Mouse (Mus musculus): ENCODE data around the gene Scfd2. TPM values are rescaled to one million over a fixed set of nuclear protein-coding genes. Genes with fewer than 3 reads are reported as not detected.

Scfd2 gene
- polyA plus RNA-seq, 1 experiment from 2014 or later: 15.9 TPM

GRCm38 (mm10) chr5:74166642-74167041, 364.9 kb downstream of the Scfd2 start:
- DNase-seq (ENCODE audit: low spot score) (no peak), ATAC-seq (ENCODE audit: insufficient number of reproducible peaks, low FRiP score, low TSS enrichment, low read depth) (no peak)
- WGBS: 91% methylated on average over 3 of the region's 3 CpGs

GRCm38 (mm10) chr5:74164547-74164946, 367.0 kb downstream of the Scfd2 start:
- H3K9ac ChIP-seq (ENCODE audit: low read length): no peak overlapping the region
- no peaks in the 10 kb centered on the region for H3K36me3 ChIP-seq (ENCODE audit: control insufficient read depth, insufficient read depth, low read length)
- H3K27ac ChIP-seq (replicated peaks; ENCODE audit: low read depth, low read length): no peak overlapping the region
- no peak for DNase-seq (ENCODE audit: low spot score)
- no peak overlapping the region for H3K4me2 ChIP-seq (ENCODE audit: low read depth, severe bottlenecking)
- H3K4me3 ChIP-seq (ENCODE audit: low read depth, low read length): no peak overlapping the region
- no peaks in the 10 kb centered on the region for H3K27me3 ChIP-seq (ENCODE audit: control insufficient read depth, insufficient read depth, low read length)
- H3K4me1 ChIP-seq (ENCODE audit: control insufficient read depth, insufficient read depth, low read length): peaks cover 12% of the 10 kb centered on the region
- WGBS: 86% methylated on average over 7 of the region's 7 CpGs
- ATAC-seq (ENCODE audit: insufficient number of reproducible peaks, low FRiP score, low TSS enrichment, low read depth): no peak
- no peaks in the 10 kb centered on the region for H3K9me3 ChIP-seq (ENCODE audit: control insufficient read depth, low read length)

More at GRCm38 (mm10) chr5:74166642-74167041, 364.9 kb downstream of the Scfd2 start:
- no peak overlapping the region for H3K4me3 ChIP-seq (ENCODE audit: low read depth, low read length)
- H3K27me3 ChIP-seq (ENCODE audit: control insufficient read depth, insufficient read depth, low read length): no peaks in the 10 kb centered on the region
- no peak overlapping the region for H3K27ac ChIP-seq (replicated peaks; ENCODE audit: low read depth, low read length)
- peaks cover 7% of the 10 kb centered on the region for H3K4me1 ChIP-seq (ENCODE audit: control insufficient read depth, insufficient read depth, low read length)
- H3K4me2 ChIP-seq (ENCODE audit: low read depth, severe bottlenecking): no peak overlapping the region
- no peaks in the 10 kb centered on the region for H3K9me3 ChIP-seq (ENCODE audit: control insufficient read depth, low read length)
- H3K9ac ChIP-seq (ENCODE audit: low read length): no peak overlapping the region
- no peaks in the 10 kb centered on the region for H3K36me3 ChIP-seq (ENCODE audit: control insufficient read depth, insufficient read depth, low read length)

GRCm38 (mm10) chr5:74163141-74163540, 368.4 kb downstream of the Scfd2 start:
- H3K4me1 ChIP-seq (ENCODE audit: control insufficient read depth, insufficient read depth, low read length): peaks cover 12% of the 10 kb centered on the region
- no peak overlapping the region for H3K9ac ChIP-seq (ENCODE audit: low read length)
- WGBS: 91% methylated on average over 6 of the region's 6 CpGs
- H3K4me2 ChIP-seq (ENCODE audit: low read depth, severe bottlenecking): no peak overlapping the region
- H3K36me3 ChIP-seq (ENCODE audit: control insufficient read depth, insufficient read depth, low read length): no peaks in the 10 kb centered on the region
- no peak for ATAC-seq (ENCODE audit: insufficient number of reproducible peaks, low FRiP score, low TSS enrichment, low read depth)
- H3K9me3 ChIP-seq (ENCODE audit: control insufficient read depth, low read length): no peaks in the 10 kb centered on the region
- H3K27ac ChIP-seq (replicated peaks; ENCODE audit: low read depth, low read length): no peak overlapping the region
- no peak for DNase-seq (ENCODE audit: low spot score)
- no peak overlapping the region for H3K4me3 ChIP-seq (ENCODE audit: low read depth, low read length)
- H3K27me3 ChIP-seq (ENCODE audit: control insufficient read depth, insufficient read depth, low read length): no peaks in the 10 kb centered on the region

GRCm38 (mm10) chr5:74162013-74162412, 369.5 kb downstream of the Scfd2 start:
- no peaks in the 10 kb centered on the region for H3K36me3 ChIP-seq (ENCODE audit: control insufficient read depth, insufficient read depth, low read length)
- H3K4me3 ChIP-seq (ENCODE audit: low read depth, low read length): peak overlapping the region; percentile 18; the same call in 1 of the 2 replicates
- H3K4me1 ChIP-seq (ENCODE audit: control insufficient read depth, insufficient read depth, low read length): peaks cover 12% of the 10 kb centered on the region
- DNase-seq (ENCODE audit: low spot score) (no peak), ATAC-seq (ENCODE audit: insufficient number of reproducible peaks, low FRiP score, low TSS enrichment, low read depth) (peak; percentile 19; the same call in 1 of the 2 replicates)
- no peaks in the 10 kb centered on the region for H3K9me3 ChIP-seq (ENCODE audit: control insufficient read depth, low read length)
- peak overlapping the region; percentile 78; the same call in 1 of the 2 replicates for H3K27ac ChIP-seq (replicated peaks; ENCODE audit: low read depth, low read length)
- H3K27me3 ChIP-seq (ENCODE audit: control insufficient read depth, insufficient read depth, low read length): no peaks in the 10 kb centered on the region
- 0 out of 2 replicates have a peak overlapping the region, but pooled peaks have one; percentile 46 for H3K9ac ChIP-seq (ENCODE audit: low read length)
- peak overlapping the region; percentile 45 for H3K4me2 ChIP-seq (ENCODE audit: low read depth, severe bottlenecking)
- 32% methylated on average over 3 of the region's 3 CpGs for WGBS

GRCm38 (mm10) chr5:74161297-74161926, 370.1 kb downstream of the Scfd2 start:
- Histone ChIP-seq H3K4me1 (ENCODE audit: control insufficient read depth, insufficient read depth, low read length) (peaks cover 14% of the 10 kb centered on the region), H3K9ac (ENCODE audit: low read length) (peak overlapping the region; percentile 46; the same call in 1 of the 2 replicates)
- ATAC-seq (ENCODE audit: insufficient number of reproducible peaks, low FRiP score, low TSS enrichment, low read depth): peak; percentile 84

GRCm38 (mm10) chr5:74160349-74160748, 371.2 kb downstream of the Scfd2 start:
- H3K4me2 ChIP-seq (ENCODE audit: low read depth, severe bottlenecking): no peak overlapping the region
- H3K36me3 ChIP-seq (ENCODE audit: control insufficient read depth, insufficient read depth, low read length): no peaks in the 10 kb centered on the region
- ATAC-seq (ENCODE audit: insufficient number of reproducible peaks, low FRiP score, low TSS enrichment, low read depth) (no peak), DNase-seq (ENCODE audit: low spot score) (no peak)
- no peaks in the 10 kb centered on the region for H3K9me3 ChIP-seq (ENCODE audit: control insufficient read depth, low read length)
- no peaks in the 10 kb centered on the region for H3K27me3 ChIP-seq (ENCODE audit: control insufficient read depth, insufficient read depth, low read length)
- H3K9ac ChIP-seq (ENCODE audit: low read length): no peak overlapping the region
- no peak overlapping the region for H3K4me3 ChIP-seq (ENCODE audit: low read depth, low read length)
- H3K27ac ChIP-seq (replicated peaks; ENCODE audit: low read depth, low read length): no peak overlapping the region
- 56% methylated on average over 4 of the region's 4 CpGs for WGBS
- H3K4me1 ChIP-seq (ENCODE audit: control insufficient read depth, insufficient read depth, low read length): peaks cover 24% of the 10 kb centered on the region

More at GRCm38 (mm10) chr5:74161297-74161926, 370.1 kb downstream of the Scfd2 start:
- no peaks in the 10 kb centered on the region for H3K9me3 ChIP-seq (ENCODE audit: control insufficient read depth, low read length)
- H3K4me2 ChIP-seq (ENCODE audit: low read depth, severe bottlenecking): peak overlapping the region; percentile 45
- DNase-seq (ENCODE audit: low spot score): peak; percentile 86
- H3K27me3 ChIP-seq (ENCODE audit: control insufficient read depth, insufficient read depth, low read length): no peaks in the 10 kb centered on the region
- H3K4me3 ChIP-seq (ENCODE audit: low read depth, low read length): peak overlapping the region; percentile 18
- 12% methylated on average over 15 of the region's 15 CpGs for WGBS
- H3K36me3 ChIP-seq (ENCODE audit: control insufficient read depth, insufficient read depth, low read length): no peaks in the 10 kb centered on the region
- peak overlapping the region; percentile 78; the same call in 1 of the 2 replicates for H3K27ac ChIP-seq (replicated peaks; ENCODE audit: low read depth, low read length)

GRCm38 (mm10) chr5:74159906-74160305, 371.7 kb downstream of the Scfd2 start:
- ATAC-seq (ENCODE audit: insufficient number of reproducible peaks, low FRiP score, low TSS enrichment, low read depth): no peak
- Histone ChIP-seq H3K27me3 (ENCODE audit: control insufficient read depth, insufficient read depth, low read length) (no peaks in the 10 kb centered on the region), H3K9ac (ENCODE audit: low read length) (no peak overlapping the region), H3K4me1 (ENCODE audit: control insufficient read depth, insufficient read depth, low read length) (peaks cover 28% of the 10 kb centered on the region), H3K4me3 (ENCODE audit: low read depth, low read length) (no peak overlapping the region), H3K9me3 (ENCODE audit: control insufficient read depth, low read length) (no peaks in the 10 kb centered on the region), H3K27ac (replicated peaks; ENCODE audit: low read depth, low read length) (no peak overlapping the region; the same call in 1 of the 2 replicates), H3K4me2 (ENCODE audit: low read depth, severe bottlenecking) (no peak overlapping the region), H3K36me3 (ENCODE audit: control insufficient read depth, insufficient read depth, low read length) (no peaks in the 10 kb centered on the region)
- WGBS: 34% methylated on average over 7 of the region's 7 CpGs
- DNase-seq (ENCODE audit: low spot score): no peak

- 56% methylated on average over 6 of the region's 6 CpGs for WGBS
- H3K36me3 ChIP-seq (ENCODE audit: control insufficient read depth, insufficient read depth, low read length): no peaks in the 10 kb centered on the region
- H3K9me3 ChIP-seq (ENCODE audit: control insufficient read depth, low read length): no peaks in the 10 kb centered on the region
- no peak overlapping the region for H3K9ac ChIP-seq (ENCODE audit: low read length)
- H3K27ac ChIP-seq (replicated peaks; ENCODE audit: low read depth, low read length): no peak overlapping the region
- no peaks in the 10 kb centered on the region for H3K27me3 ChIP-seq (ENCODE audit: control insufficient read depth, insufficient read depth, low read length)
- H3K4me3 ChIP-seq (ENCODE audit: low read depth, low read length): no peak overlapping the region
- no peak overlapping the region for H3K4me2 ChIP-seq (ENCODE audit: low read depth, severe bottlenecking)
- ATAC-seq (ENCODE audit: insufficient number of reproducible peaks, low FRiP score, low TSS enrichment, low read depth): no peak
- no peak for DNase-seq (ENCODE audit: low spot score)
- peaks cover 34% of the 10 kb centered on the region for H3K4me1 ChIP-seq (ENCODE audit: control insufficient read depth, insufficient read depth, low read length)
Observed at GRCm38 (mm10) chr5:74158929-74159632, 372.5 kb downstream of the Scfd2 start.
